Mouse (Mus musculus): ENCODE results near the gene Tbc1d8. TPM values are rescaled to one million over a fixed set of nuclear protein-coding genes. Genes with fewer than 3 reads are reported as not detected.

Tbc1d8 gene
- total and polyA plus RNA-seq, 3 experiments: 0.16 to 1.4 (median 0.81) TPM

DNA sequence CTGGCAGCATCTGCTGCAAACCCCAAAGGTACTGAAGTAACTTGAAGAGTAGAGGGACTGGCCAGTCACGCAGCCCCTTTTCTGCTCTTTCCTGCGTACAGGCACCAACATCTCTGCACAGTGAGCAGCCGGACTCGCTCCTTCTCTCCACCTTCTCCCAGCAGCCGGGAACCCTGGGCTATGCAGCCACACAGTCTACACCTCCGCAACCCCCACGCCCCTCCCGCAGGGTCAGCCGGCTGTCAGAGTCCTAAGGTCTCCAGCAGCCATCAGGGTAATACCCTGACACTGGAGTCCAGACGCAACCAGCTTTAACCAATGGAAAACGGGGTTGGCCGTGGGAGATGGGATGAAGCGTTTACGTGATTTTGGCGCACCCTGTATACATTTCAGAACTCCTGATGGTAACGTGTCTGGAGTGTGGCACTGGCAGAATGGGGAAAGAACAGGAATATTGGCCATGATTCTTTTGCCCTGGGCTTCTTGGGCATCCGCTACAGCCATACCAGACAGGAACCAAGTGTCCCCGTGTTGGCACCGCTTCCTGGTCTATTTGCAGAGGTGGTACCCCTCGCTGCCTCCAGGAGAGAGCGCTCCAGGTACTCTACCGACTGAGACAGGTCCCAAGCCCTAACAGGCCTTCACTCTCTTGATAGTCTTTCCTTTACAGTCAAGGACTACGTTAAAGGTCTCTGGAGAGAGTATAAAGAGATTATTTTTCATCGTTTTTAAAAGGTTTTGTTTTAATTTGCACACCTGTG is 116.6 kb downstream of the Tbc1d8 start:
- no peak for DNase-seq (ENCODE audit: extremely low read depth)
- dilution Hi-C loops (cut with MboI; ENCODE audit: extremely low pct_ligation_motif_present, extremely low pct_unique_long_range_greater_than_20kb, low sequenced_read_pairs) (no loop called here), in situ Hi-C loops (cut with MboI; ENCODE audit: low pct_ligation_motif_present, low pct_unique_long_range_greater_than_20kb, low sequenced_read_pairs) (no loop called here)
- Histone ChIP-seq H3K4me1 (ENCODE audit: control insufficient read depth in 1 of 2, insufficient read depth in 2 of 2) (peaks cover under 1 to 4% of the 10 kb centered on the region in 2 experiments; a peak in 2 of 4 replicates), H3K4me3 (replicated peaks in 1 of 3; ENCODE audit: low read depth in 2 of 3, low read length in 2 of 3, poor library complexity in 1 of 3) (no peak overlapping the region), H3K27me3 (replicated peaks) (peaks cover 9% of the 10 kb centered on the region), H3K9me3 (replicated peaks; ENCODE audit: low read length) (no peaks in the 10 kb centered on the region), H3K9ac (ENCODE audit: insufficient read depth, low read depth) (no peak overlapping the region), H3K36me3 (replicated peaks in 1 of 2; ENCODE audit: control insufficient read depth in 1 of 2, insufficient read depth in 1 of 2, low read length in 1 of 2) (no peaks in the 10 kb centered on the region), H3K4me2 (ENCODE audit: insufficient read depth, low read depth, poor library complexity, severe bottlenecking) (no peak overlapping the region), H3K27ac (ENCODE audit: insufficient read depth, low read depth) (no peak overlapping the region), H3K79me2 (replicated peaks; ENCODE audit: control insufficient read depth, extremely low read depth, insufficient read depth, poor library complexity, severe bottlenecking) (no peaks in the 10 kb centered on the region)
- TF ChIP-seq CTCF (conservative IDR thresholded peaks at IDR 0.05 in 1 of 2, IDR thresholded peaks at IDR 0.05 in 1 of 2; ENCODE audit: low read depth in 2 of 2, low read length in 2 of 2): no peak
- TF ChIP-seq RAD21 (IDR thresholded peaks at IDR 0.05; ENCODE audit: low read depth, low read length): no peak
- no peak for TF ChIP-seq JUND (conservative IDR thresholded peaks at IDR 0.05; ENCODE audit: low read depth, low read length)
- TF ChIP-seq USF1 (IDR thresholded peaks at IDR 0.05; ENCODE audit: low read depth, low read length): no peak
- TF ChIP-seq MAZ (IDR thresholded peaks at IDR 0.05; ENCODE audit: low read depth, low read length): no peak
- TF ChIP-seq CHD2 (IDR thresholded peaks at IDR 0.05; ENCODE audit: low read length): no peak
- TF ChIP-seq ETS1 (conservative IDR thresholded peaks at IDR 0.05; ENCODE audit: low read depth, low read length): no peak
- no peak for TF ChIP-seq SIN3A (IDR thresholded peaks at IDR 0.05; ENCODE audit: low read length)
- TF ChIP-seq CHD1 (IDR thresholded peaks at IDR 0.05; ENCODE audit: low read depth, low read length): no peak
- no peak for TF ChIP-seq IRF4 (IDR thresholded peaks at IDR 0.05; ENCODE audit: low read depth, low read length)
- TF ChIP-seq ZKSCAN1 (IDR thresholded peaks at IDR 0.05; ENCODE audit: borderline replicate concordance, low read depth, low read length): no peak
- no peak for TF ChIP-seq ZNF384 (IDR thresholded peaks at IDR 0.05; ENCODE audit: low read depth, low read length)
- no peak for TF ChIP-seq PAX5 (IDR thresholded peaks at IDR 0.05; ENCODE audit: low read length)
- no peak for TF ChIP-seq ZMIZ1 (IDR thresholded peaks at IDR 0.05; ENCODE audit: low read depth, low read length)
- no peak for TF ChIP-seq SMC3 (IDR thresholded peaks at IDR 0.05; ENCODE audit: low read depth, low read length)
- TF ChIP-seq HCFC1 (IDR thresholded peaks at IDR 0.05; ENCODE audit: low read depth, low read length): no peak
- TF ChIP-seq GABPA (IDR thresholded peaks at IDR 0.05; ENCODE audit: insufficient replicate concordance, low read depth, low read length): no peak

GRCm38 (mm10) chr1:39349427-39349826 is 129.1 kb downstream of the Tbc1d8 start:
- no peak for DNase-seq (ENCODE audit: extremely low read depth)
- Histone ChIP-seq H3K4me1 (ENCODE audit: control insufficient read depth in 1 of 2, insufficient read depth in 2 of 2) (no peaks in the 10 kb centered on the region), H3K9me3 (replicated peaks; ENCODE audit: low read length) (peaks cover 4% of the 10 kb centered on the region), H3K79me2 (replicated peaks; ENCODE audit: control insufficient read depth, extremely low read depth, insufficient read depth, poor library complexity, severe bottlenecking) (no peaks in the 10 kb centered on the region), H3K9ac (ENCODE audit: insufficient read depth, low read depth) (no peak overlapping the region), H3K27ac (ENCODE audit: insufficient read depth, low read depth) (no peak overlapping the region), H3K36me3 (replicated peaks in 1 of 2; ENCODE audit: control insufficient read depth in 1 of 2, insufficient read depth in 1 of 2, low read length in 1 of 2) (no peaks in the 10 kb centered on the region), H3K4me3 (replicated peaks in 1 of 3; ENCODE audit: low read depth in 2 of 3, low read length in 2 of 3, poor library complexity in 1 of 3) (no peak overlapping the region), H3K27me3 (replicated peaks) (no peaks in the 10 kb centered on the region), H3K4me2 (ENCODE audit: insufficient read depth, low read depth, poor library complexity, severe bottlenecking) (no peak overlapping the region)
- TF ChIP-seq SMC3 (IDR thresholded peaks at IDR 0.05; ENCODE audit: low read depth, low read length) (no peak), CHD2 (IDR thresholded peaks at IDR 0.05; ENCODE audit: low read length) (no peak), JUND (conservative IDR thresholded peaks at IDR 0.05; ENCODE audit: low read depth, low read length) (no peak), UBTF (IDR thresholded peaks at IDR 0.05; ENCODE audit: low read depth, low read length) (no peak), TBP (conservative IDR thresholded peaks at IDR 0.05; ENCODE audit: low read depth, low read length) (no peak)
- dilution Hi-C loops (cut with MboI; ENCODE audit: extremely low pct_ligation_motif_present, extremely low pct_unique_long_range_greater_than_20kb, low sequenced_read_pairs) (no loop called here), in situ Hi-C loops (cut with MboI; ENCODE audit: low pct_ligation_motif_present, low pct_unique_long_range_greater_than_20kb, low sequenced_read_pairs) (loop anchor here (10.0 kb wide), 1 partner anchor 345 kb away; no protein-coding TSS in a partner anchor)

Measured in CH12.LX (cell line).